Mouse (Mus musculus) urinary bladder, postnatal 14 days (tissue): ENCODE data around the gene Cdc42bpg.

Experiments
- DNase-seq: peaks from one replicate; pipeline ENCODE4 v3.0.0; 2021; ENCODE audit warnings: low spot score

Cdc42bpg gene

GRCm38 (mm10) chr19:6348717-6349116 is 42.5 kb downstream of the Cdc42bpg start:
- no peak for DNase-seq

GRCm38 (mm10) chr19:6349215-6349983 is 43.1 kb downstream of the Cdc42bpg start:
- DNase-seq: peak; percentile 48

- DNase-seq: no peak
These were observed 45.3 kb downstream of the Cdc42bpg start for GRCm38 (mm10) chr19:6351431-6352106.

- no peak for DNase-seq
These were observed 45.9 kb downstream of the Cdc42bpg start for GRCm38 (mm10) chr19:6352107-6352505.

GRCm38 (mm10) chr19:6354030-6354429 is 47.8 kb downstream of the Cdc42bpg start:
- DNase-seq: no peak

- DNase-seq: no peak
These were observed 55.0 kb downstream of the Cdc42bpg start for GRCm38 (mm10) chr19:6361291-6361690.

- DNase-seq: no peak
These were observed 56.8 kb downstream of the Cdc42bpg start for GRCm38 (mm10) chr19:6363091-6363410.

GRCm38 (mm10) chr19:6363411-6364240 is 57.4 kb downstream of the Cdc42bpg start, which contains the start of gene Sf1:
TSS of gene Sf1 (plus strand) at chr19:6363690.
- peak; percentile 100 for DNase-seq

GRCm38 (mm10) chr19:6364317-6364725 is 58.1 kb downstream of the Cdc42bpg start:
- peak; percentile 93 for DNase-seq

- no peak for DNase-seq
These were observed 58.6 kb downstream of the Cdc42bpg start for GRCm38 (mm10) chr19:6364842-6365241.

- DNase-seq: no peak
These were observed 63.9 kb downstream of the Cdc42bpg start for GRCm38 (mm10) chr19:6370175-6370574.

- no peak for DNase-seq
These were observed 66.2 kb downstream of the Cdc42bpg start for GRCm38 (mm10) chr19:6372433-6372832.

GRCm38 (mm10) chr19:6373539-6374400 is 67.5 kb downstream of the Cdc42bpg start:
- DNase-seq: peak; percentile 87

- DNase-seq: no peak
These were observed 68.3 kb downstream of the Cdc42bpg start for GRCm38 (mm10) chr19:6374571-6374970.
